Mouse (Mus musculus): ENCODE measurements around the gene Hvcn1. TPM values are rescaled to one million over a fixed set of nuclear protein-coding genes. Genes with fewer than 3 reads are reported as not detected.
A peak's percentile ranks its signal among the peaks of the same experiment; 100 is the strongest.

The Hvcn1 gene
- polyA plus RNA-seq (2015; fragmentation: Nextera tagmentation; extraction: Ambion mirVana) = 1.5 and 1.9 TPM in 2 replicates

DNA sequence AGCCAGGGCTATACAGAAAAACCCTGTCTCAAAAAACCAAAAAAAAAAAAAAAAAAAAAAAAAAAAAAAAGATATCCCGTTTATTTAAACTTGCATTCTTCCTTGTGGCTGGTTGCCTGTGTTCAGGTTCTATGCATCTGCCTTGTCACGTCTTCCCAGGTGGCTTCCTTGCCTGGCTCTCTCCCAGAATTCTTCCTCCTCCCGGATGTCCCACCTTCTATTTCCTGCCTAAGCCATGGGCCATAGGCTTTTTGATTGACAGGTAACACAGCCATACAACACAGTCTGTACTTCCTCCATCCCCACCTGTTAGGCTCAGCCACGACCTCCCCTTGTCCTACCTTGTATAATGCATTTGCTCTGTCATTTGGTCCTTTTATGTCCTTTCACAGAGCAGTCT, at the start of gene Hvcn1:
Gene Hvcn1, plus strand, starts transcription at position 330 of the 400 bp plus-strand sequence.
- WGBS = 73% methylated on average over 4 of the region's 4 CpGs
- no peaks in the 10 kb centered on the region for H3K36me3 ChIP-seq (replicated peaks)
- H3K9me3 ChIP-seq = no peaks in the 10 kb centered on the region
- H3K4me1 ChIP-seq = peaks cover 11% of the 10 kb centered on the region
- H3K9ac ChIP-seq = no peak within 1 kb of the TSS
- no peak within 1 kb of the TSS for H3K4me2 ChIP-seq
- H3K27me3 ChIP-seq (replicated peaks) = no peaks in the 10 kb centered on the region
- ATAC-seq (replicated peaks) = no peak
- no peak within 1 kb of the TSS for H3K4me3 ChIP-seq
- no peak within 1 kb of the TSS for H3K27ac ChIP-seq

DNA sequence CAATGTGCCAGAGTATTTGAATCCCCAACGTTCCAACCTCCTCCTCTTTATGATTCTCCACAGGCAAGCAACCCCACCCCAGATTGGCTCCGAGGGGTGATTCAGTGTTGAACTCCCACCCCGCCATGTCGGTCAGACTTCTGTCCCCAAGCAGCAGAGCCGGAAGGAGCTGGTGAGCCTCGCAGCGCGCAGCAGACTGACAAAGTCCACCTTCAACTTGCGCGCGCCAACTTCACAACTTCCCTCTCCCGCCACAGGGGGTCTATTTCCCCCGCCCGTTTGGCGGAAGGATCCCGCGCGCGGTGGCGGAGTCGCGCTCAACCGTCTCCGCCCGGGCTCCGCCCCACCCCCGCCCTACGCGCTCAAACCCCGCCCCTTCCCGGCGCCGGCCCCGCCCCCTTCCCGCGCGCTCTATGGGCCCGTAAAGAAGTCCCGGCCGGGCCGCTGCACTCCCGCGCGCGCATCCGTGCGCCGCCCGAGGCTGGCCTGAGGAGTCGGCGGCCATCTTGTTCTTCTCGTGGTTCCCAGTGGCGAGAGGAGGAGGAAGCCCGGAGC, 48.7 kb upstream of the Hvcn1 start, which contains the start of gene Ppp1cc:
Gene Ppp1cc, plus strand, starts transcription at position 452 of the 555 bp plus-strand sequence.
- peak within 1 kb of the TSS; percentile 88 for H3K9ac ChIP-seq

DNA sequence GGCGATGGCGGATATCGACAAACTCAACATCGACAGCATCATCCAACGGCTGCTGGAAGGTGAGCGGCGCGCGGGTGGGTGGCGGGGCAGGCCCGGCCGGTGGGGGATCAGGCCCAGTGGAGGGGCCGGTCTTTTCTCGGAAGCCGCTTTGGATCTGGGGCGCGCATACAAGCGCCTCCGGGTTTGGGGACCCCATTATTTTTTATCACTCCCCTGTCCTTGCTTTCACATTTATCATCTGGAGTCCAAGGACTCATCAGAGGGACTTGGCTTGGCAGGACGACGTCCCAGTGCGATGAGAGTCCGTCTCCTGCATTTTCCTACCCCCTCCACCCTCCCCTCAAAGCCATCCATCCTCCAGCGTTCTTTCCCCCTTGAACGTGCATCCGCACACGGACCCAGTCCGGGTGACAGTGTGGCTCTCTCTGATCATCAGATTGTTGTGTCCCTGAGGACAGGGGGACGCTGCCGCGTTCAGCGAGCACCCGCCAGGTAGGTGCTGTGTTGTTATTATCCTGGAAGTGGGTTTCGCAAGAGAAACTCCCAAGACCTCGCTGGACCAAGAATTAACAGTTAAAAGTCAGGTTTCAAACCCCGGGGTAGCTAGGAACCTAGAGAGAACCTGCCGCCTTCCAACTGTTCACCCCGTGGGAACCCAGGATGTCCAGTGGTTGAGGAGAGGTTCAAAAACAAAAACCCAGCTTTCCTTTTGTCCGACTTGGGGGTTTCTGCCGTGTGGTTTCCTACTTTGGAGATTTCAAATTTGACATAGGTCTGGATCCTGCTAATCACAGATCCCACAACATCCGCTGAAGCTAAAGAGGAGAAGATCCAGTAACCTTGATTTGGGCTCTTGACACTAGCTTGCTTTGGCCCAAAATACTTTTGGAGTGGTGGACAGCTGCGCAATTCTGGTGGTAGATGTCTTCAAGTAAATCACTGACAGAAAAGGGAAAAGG, 47.8 kb upstream of the Hvcn1 start:
- ATAC-seq (replicated peaks) = peak; percentile 53
- Histone ChIP-seq H3K27me3 (replicated peaks) (no peaks in the 10 kb centered on the region), H3K9me3 (no peaks in the 10 kb centered on the region), H3K4me2 (peak overlapping the region; percentile 70), H3K4me3 (peak overlapping the region; percentile 81), H3K9ac (peak overlapping the region; percentile 88), H3K27ac (peak overlapping the region; percentile 89), H3K4me1 (peaks cover 56% of the 10 kb centered on the region), H3K36me3 (replicated peaks) (no peaks in the 10 kb centered on the region)
- WGBS = 3% methylated on average over 42 of the region's 42 CpGs

More for the DNA sequence above, 48.7 kb upstream of the Hvcn1 start, which contains the start of gene Ppp1cc:
- H3K4me2 ChIP-seq = peak within 1 kb of the TSS; percentile 70
- under 1% methylated on average over 50 of the region's 54 CpGs for WGBS
- no peaks in the 10 kb centered on the region for H3K36me3 ChIP-seq (replicated peaks)
- no peaks in the 10 kb centered on the region for H3K27me3 ChIP-seq (replicated peaks)
- peak; percentile 94 for ATAC-seq (replicated peaks)
- H3K27ac ChIP-seq = peak within 1 kb of the TSS; percentile 89
- peak within 1 kb of the TSS; percentile 81 for H3K4me3 ChIP-seq
- no peaks in the 10 kb centered on the region for H3K9me3 ChIP-seq
- peaks cover 47% of the 10 kb centered on the region for H3K4me1 ChIP-seq

DNA sequence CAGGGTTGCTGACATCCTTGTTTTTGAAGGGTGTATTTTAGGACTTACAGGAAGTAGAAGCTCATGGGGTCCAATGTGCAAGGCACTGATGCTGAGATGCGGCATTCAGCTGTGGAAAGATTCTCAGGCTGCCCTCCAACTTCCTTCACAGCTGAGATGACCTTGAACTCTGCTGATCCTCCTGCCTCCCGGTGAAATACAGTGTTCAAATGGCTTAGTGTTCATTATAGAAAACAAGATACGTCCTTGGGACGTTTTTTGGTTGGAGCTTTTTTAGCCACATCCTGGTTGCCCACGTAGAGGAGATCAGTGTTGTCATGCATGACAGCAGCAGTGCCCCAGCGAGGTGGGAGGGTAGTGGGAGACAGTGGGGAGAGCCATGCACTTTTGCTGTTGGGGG, 43.4 kb upstream of the Hvcn1 start:
- 0 out of 2 replicates have a peak, but pooled peaks cover under 1% of the 10 kb centered on the region for H3K36me3 ChIP-seq (replicated peaks)
- H3K27me3 ChIP-seq (replicated peaks) = no peaks in the 10 kb centered on the region
- WGBS = 46% methylated on average over 6 of the region's 6 CpGs
- H3K9ac ChIP-seq = no peak overlapping the region
- no peak overlapping the region for H3K27ac ChIP-seq
- peak overlapping the region; percentile 22; the same call in 1 of the 2 replicates for H3K4me2 ChIP-seq
- peaks cover 83% of the 10 kb centered on the region for H3K4me1 ChIP-seq
- no peak for ATAC-seq (replicated peaks)
- no peaks in the 10 kb centered on the region for H3K9me3 ChIP-seq
- H3K4me3 ChIP-seq = no peak overlapping the region

DNA sequence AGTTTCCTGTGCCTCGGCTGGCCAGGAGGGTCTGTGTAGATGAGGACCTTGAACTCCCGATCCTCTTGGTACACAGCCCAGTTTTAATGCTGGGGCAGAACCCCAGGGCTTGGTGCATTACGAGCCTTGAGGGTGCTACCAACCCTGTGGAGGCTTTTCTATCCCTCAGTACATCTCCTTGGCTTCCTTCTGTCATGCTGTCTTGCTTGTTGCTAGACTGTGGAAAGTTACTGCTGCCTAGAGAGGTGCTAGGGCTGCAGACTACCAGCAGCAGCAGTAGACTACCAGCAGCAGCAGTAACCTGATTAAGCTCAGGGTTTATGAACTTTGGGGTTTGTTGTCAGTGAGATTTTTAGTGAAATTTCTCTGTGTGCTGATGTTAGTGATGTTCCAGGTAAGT, 42.6 kb upstream of the Hvcn1 start:
- ATAC-seq (replicated peaks) = no peak
- peaks cover 7% of the 10 kb centered on the region for H3K36me3 ChIP-seq (replicated peaks)
- H3K27me3 ChIP-seq (replicated peaks) = no peaks in the 10 kb centered on the region
- no peak overlapping the region for H3K4me3 ChIP-seq
- H3K9ac ChIP-seq = no peak overlapping the region
- no peak overlapping the region for H3K4me2 ChIP-seq
- H3K9me3 ChIP-seq = no peaks in the 10 kb centered on the region
- WGBS = 73% methylated on average over 3 of the region's 3 CpGs
- 0 out of 2 replicates have a peak overlapping the region, but pooled peaks have one; percentile 48 for H3K27ac ChIP-seq
- H3K4me1 ChIP-seq = peaks cover 83% of the 10 kb centered on the region

DNA sequence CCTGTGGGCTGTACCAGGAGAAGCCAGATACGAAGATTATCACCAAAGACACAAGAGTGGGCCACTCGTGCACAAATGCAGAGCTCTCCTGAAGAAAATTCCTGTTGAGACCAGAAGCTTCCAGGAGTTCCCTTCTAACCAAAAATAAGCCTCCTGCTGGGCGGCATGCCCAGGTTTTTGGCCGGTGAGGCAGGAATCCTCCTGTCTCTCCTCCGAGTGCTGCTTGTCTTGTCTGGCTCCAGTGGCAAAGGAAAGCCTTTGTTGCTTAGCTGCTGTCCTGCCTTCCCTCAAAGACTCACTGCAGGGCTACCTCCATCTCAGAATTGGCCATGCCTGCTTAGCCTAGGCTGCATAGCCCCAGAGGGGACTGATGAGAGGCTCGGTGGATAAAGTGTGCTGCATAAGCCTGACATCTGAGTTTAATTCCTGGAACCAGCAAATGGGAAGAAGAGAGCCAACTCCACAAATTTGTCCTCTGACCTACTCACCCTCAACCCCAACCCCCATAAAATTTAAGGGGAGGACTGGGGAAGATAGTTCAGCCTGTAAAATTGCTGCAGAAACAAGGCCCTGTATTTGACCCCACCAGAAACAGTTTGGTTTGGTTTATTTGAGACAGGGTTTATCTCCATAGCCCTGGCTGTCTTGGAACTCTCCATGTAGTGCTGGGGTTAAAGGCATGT, 41.2 kb upstream of the Hvcn1 start:
- Histone ChIP-seq H3K27me3 (replicated peaks) (no peaks in the 10 kb centered on the region), H3K4me2 (peak overlapping the region; percentile 6; the same call in 1 of the 2 replicates), H3K27ac (peak overlapping the region; percentile 64), H3K4me1 (peaks cover 70% of the 10 kb centered on the region), H3K36me3 (replicated peaks) (peaks cover 18% of the 10 kb centered on the region), H3K4me3 (no peak overlapping the region; the same call in 1 of the 2 replicates), H3K9me3 (no peaks in the 10 kb centered on the region), H3K9ac (no peak overlapping the region)
- no peak for ATAC-seq (replicated peaks)
- 32% methylated on average over 6 of the region's 6 CpGs for WGBS

DNA sequence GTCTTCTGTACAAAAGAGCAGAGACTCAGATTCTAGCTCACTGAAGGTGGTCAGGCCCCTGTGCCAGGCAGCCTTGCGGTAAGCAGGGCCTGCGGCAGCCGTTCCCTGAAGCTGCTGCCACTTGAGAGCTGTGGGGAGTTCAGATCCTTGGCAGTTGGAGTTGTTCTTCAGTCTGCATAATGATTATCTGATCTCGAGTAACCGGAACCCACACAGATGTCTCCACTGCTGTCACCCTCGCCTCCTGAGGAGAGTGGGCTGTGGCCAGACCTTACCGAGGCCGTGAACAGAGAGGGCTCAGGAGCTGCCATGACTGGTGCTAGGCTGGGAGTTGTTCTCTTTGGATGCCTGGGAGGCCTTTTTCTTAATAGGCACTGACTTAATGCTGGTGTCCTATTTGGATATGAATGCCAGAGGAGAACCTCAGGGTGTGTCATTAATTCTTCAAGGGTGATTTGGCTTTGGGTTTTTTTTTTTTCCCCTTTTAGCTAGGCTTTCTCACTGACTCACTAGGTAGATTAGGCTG, 39.9 kb upstream of the Hvcn1 start:
- Histone ChIP-seq H3K27ac (peak overlapping the region; percentile 64), H3K4me2 (peak overlapping the region; percentile 26), H3K4me1 (peaks cover 57% of the 10 kb centered on the region), H3K9ac (no peak overlapping the region), H3K27me3 (replicated peaks) (no peaks in the 10 kb centered on the region), H3K4me3 (no peak overlapping the region), H3K9me3 (no peaks in the 10 kb centered on the region), H3K36me3 (replicated peaks) (peaks cover 30% of the 10 kb centered on the region)
- ATAC-seq (replicated peaks) = no peak; the same call in 1 of the 2 replicates
- 29% methylated on average over 8 of the region's 8 CpGs for WGBS

DNA sequence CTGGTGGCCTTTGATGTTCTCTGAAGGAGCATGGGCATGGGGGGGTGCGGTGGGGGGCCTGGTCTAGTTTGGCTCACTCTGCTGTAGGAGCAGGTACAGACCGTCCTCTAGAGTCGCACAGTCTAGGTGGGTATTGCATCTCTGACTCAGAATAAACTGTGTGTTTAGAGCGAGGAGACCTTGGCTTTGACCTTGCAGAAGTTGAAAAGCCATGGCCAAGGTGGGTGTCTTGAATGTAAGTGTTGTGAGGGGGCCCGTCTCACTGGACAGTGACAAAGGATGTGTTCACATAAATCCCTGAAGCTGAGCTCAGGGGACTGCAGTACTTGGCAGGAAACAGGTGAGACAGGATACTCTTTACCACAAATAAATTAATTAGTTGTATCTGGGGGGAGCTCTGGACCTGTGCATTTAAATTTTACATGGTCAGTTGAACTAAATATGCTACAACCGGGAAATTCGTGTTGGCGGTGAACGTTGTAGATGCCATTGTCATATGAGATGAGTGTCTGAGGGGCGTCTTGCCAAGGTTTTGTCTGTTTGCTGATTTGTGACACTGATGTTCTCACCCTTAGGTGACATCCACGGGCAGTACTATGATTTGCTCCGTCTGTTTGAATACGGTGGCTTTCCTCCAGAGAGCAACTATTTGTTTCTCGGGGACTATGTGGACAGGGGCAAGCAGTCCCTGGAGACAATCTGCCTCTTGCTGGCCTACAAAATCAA, 38.1 kb upstream of the Hvcn1 start:
- Histone ChIP-seq H3K4me2 (no peak overlapping the region), H3K9ac (no peak overlapping the region), H3K27ac (no peak overlapping the region), H3K9me3 (no peaks in the 10 kb centered on the region), H3K36me3 (replicated peaks) (peaks cover 40% of the 10 kb centered on the region), H3K27me3 (replicated peaks) (no peaks in the 10 kb centered on the region), H3K4me1 (peaks cover 39% of the 10 kb centered on the region), H3K4me3 (no peak overlapping the region)
- ATAC-seq (replicated peaks) = no peak
- 88% methylated on average over 14 of the region's 14 CpGs for WGBS

DNA sequence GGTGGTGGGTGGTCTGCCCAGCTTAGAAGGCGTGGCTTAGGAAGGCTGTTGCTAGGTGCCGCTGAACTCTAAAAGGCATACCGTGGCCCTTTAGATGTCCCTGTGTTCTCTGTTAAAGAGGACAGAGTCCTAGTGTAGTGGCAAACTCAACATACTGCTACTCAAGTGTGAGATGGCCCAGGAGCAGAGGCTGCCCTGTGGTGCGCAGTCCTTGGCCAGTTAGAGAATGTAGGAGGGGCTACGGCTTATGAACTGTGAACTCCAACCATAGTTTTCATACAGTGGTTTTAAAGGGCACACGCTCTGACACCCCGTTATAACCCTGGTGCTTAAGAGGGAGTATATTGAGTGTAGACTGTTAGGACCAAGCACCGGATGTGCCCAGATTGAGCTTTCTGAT, 35.5 kb upstream of the Hvcn1 start:
- Histone ChIP-seq H3K27me3 (replicated peaks) (no peaks in the 10 kb centered on the region), H3K4me1 (peaks cover 13% of the 10 kb centered on the region), H3K4me3 (no peak overlapping the region), H3K27ac (no peak overlapping the region), H3K9ac (no peak overlapping the region), H3K4me2 (no peak overlapping the region), H3K36me3 (replicated peaks) (peaks cover 50% of the 10 kb centered on the region), H3K9me3 (no peaks in the 10 kb centered on the region)
- WGBS = 94% methylated on average over 8 of the region's 8 CpGs
- ATAC-seq (replicated peaks) = no peak

DNA sequence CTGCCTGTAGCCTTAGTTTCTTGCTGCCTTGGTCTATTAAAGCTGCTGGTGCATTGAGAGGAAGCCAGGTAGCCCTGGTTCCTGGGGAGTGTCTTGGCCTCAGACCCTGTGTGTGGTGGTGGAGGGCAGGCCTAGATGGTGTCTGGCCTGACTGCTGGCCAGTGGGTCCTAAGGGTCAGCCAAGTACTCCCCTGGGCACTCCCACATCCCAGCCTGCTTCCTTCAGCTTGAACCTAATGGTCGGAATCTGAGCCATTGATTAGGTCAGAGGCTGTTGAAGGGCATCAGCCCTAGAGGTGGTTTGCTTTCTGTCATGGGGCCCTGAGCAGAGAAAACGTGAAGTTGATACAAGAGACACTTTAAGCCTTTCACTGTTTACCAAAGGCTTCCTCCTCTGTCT, 31.2 kb upstream of the Hvcn1 start:
- Histone ChIP-seq H3K27ac (no peak overlapping the region), H3K4me3 (no peak overlapping the region), H3K9ac (no peak overlapping the region), H3K4me2 (no peak overlapping the region), H3K27me3 (replicated peaks) (no peaks in the 10 kb centered on the region), H3K4me1 (no peaks in the 10 kb centered on the region), H3K9me3 (no peaks in the 10 kb centered on the region), H3K36me3 (replicated peaks) (peaks cover 37% of the 10 kb centered on the region)
- WGBS = 76% methylated on average over 2 of the region's 2 CpGs
- ATAC-seq (replicated peaks) = no peak

DNA sequence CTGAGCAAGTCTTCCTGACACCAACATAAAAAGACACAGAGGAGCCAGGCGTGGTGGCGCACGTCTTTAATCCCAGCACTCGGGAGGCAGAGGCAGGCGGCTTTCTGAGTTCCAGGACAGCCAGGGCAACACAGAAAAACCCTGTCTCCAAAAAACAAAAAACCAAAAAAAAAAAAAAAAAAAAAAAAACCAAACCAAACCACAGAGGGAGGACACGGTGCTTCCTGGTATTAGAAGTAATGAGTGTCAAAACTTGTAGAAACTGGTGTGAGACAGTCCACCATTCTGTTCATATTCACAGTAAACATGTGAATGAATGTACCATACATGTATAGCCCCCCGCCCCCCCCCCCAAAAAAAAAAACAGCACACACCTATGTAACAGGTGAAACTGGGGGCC, 30.6 kb upstream of the Hvcn1 start:
- 92% methylated on average over 7 of the region's 7 CpGs for WGBS
- H3K9me3 ChIP-seq = no peaks in the 10 kb centered on the region
- no peak overlapping the region for H3K4me2 ChIP-seq
- H3K27me3 ChIP-seq (replicated peaks) = no peaks in the 10 kb centered on the region
- no peak for ATAC-seq (replicated peaks)
- H3K36me3 ChIP-seq (replicated peaks) = peaks cover 31% of the 10 kb centered on the region
- H3K27ac ChIP-seq = no peak overlapping the region
- no peaks in the 10 kb centered on the region for H3K4me1 ChIP-seq
- no peak overlapping the region for H3K4me3 ChIP-seq
- H3K9ac ChIP-seq = no peak overlapping the region

Measured in midbrain, embryonic 15.5 days (tissue).